Mouse (Mus musculus) midbrain, embryonic 11.5 days (tissue): ENCODE data around the gene Tpcn2. TPM values are rescaled to one million over a fixed set of nuclear protein-coding genes. Genes with fewer than 3 reads are reported as not detected.

ENCODE experiments used
- ATAC-seq: fragments of 200-750 bp; cut with Nextera tagmentation; 2 replicates; pipeline ENCODE4 v1.8.0; 2017; ENCODE audit warnings: moderate TSS enrichment, moderate library complexity; ENCODE audit not compliant: low FRiP score
- DNase-seq: peaks from one replicate; pipeline ENCODE4 v3.0.0; 2015; ENCODE audit warnings: low spot score; ENCODE audit errors: missing footprints
- H3K27ac ChIP-seq: fragments of 300-500 bp; sonication (generic); 2 replicates; pipeline ENCODE4 v1.5.1; 2014; ENCODE audit warnings: low read depth, low read length
- H3K27me3 ChIP-seq: fragments of 300-500 bp; sonication (generic); 2 replicates; pipeline ENCODE4 v1.6.1; 2014; ENCODE audit warnings: mild to moderate bottlenecking, low read length, moderate library complexity, mixed read lengths; ENCODE audit not compliant: control insufficient read depth, insufficient read depth
- H3K36me3 ChIP-seq: fragments of 300-500 bp; sonication (generic); 2 replicates; pipeline ENCODE4 v1.6.1; 2014; ENCODE audit warnings: mild to moderate bottlenecking, low read length, moderate library complexity, mixed read lengths; ENCODE audit not compliant: control insufficient read depth, insufficient read depth
- H3K4me1 ChIP-seq: fragments of 300-500 bp; sonication (generic); 2 replicates; pipeline ENCODE4 v1.6.1; 2014; ENCODE audit warnings: low read length; ENCODE audit not compliant: control insufficient read depth, insufficient read depth
- H3K4me2 ChIP-seq: fragments of 300-500 bp; sonication (generic); 2 replicates; pipeline ENCODE4 v1.6.1; 2014; ENCODE audit warnings: mild to moderate bottlenecking, moderate library complexity
- H3K4me3 ChIP-seq: fragments of 300-500 bp; sonication (generic); 2 replicates; pipeline ENCODE4 v1.5.1; 2014; ENCODE audit warnings: low read depth, low read length
- H3K9ac ChIP-seq: fragments of 300-500 bp; sonication (generic); 2 replicates; pipeline ENCODE4 v1.6.1; 2014; ENCODE audit warnings: low read length
- H3K9me3 ChIP-seq: fragments of 300-500 bp; sonication (generic); 2 replicates; pipeline ENCODE4 v1.6.1; 2016; ENCODE audit warnings: low read length; ENCODE audit not compliant: control insufficient read depth
- WGBS: fragments of 180-500 bp; shearing (Covaris S2); extraction: QIAGEN DNeasy Blood & Tissue Kit; methylation state at CpG from one replicate; pipeline ENCODE4 v1.1.7; 2014; 5-methylcytosine and 5-hydroxymethylcytosine counted together
- polyA plus RNA-seq: library from polyadenylated mRNA; unstranded; fragments of >200 nt; fragmentation: Nextera tagmentation; extraction: Ambion mirVana; gene quantifications from 2 replicates; pipeline ENCODE4 v1.2.1, GENCODE M21; 2014

The Tpcn2 gene
- polyA plus RNA-seq, 1 experiment from 2014 or later, result 1.9 TPM

DNA sequence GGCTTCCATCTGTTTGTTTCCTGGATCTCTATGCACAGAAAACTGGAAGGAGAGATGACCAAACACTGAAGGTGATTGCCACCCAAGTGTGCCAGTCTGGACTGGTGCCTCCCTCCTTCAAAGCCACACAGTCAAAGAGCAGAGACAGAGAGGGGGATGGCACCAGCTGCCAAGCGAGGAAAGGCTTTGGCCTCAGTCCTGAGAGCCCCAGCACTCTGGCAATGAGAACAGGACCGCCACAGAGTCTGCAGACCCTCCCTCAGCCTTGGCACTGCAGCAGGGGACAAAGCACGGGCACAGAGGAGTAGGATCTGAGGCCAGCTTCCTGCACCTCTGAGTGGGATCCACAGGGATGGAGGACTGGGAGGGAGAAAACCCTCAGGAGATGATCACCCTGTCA is 114.1 kb downstream of the Tpcn2 start:
- Histone ChIP-seq H3K4me1 (peaks cover 15% of the 10 kb centered on the region), H3K4me2 (no peak overlapping the region), H3K9ac (no peak overlapping the region), H3K36me3 (no peaks in the 10 kb centered on the region), H3K9me3 (no peaks in the 10 kb centered on the region), H3K4me3 (no peak overlapping the region), H3K27me3 (no peaks in the 10 kb centered on the region), H3K27ac (no peak overlapping the region)
- DNase-seq (no peak), ATAC-seq (no peak)
- 87% methylated on average over 3 of the region's 3 CpGs for WGBS

GRCm38 (mm10) chr7:145159283-145160240 is 124.2 kb downstream of the Tpcn2 start:
- Histone ChIP-seq H3K27me3 (no peaks in the 10 kb centered on the region), H3K27ac (peak overlapping the region; percentile 13; the same call in 1 of the 2 replicates), H3K4me2 (no peak overlapping the region), H3K4me1 (peaks cover 19% of the 10 kb centered on the region), H3K9me3 (no peaks in the 10 kb centered on the region), H3K36me3 (no peaks in the 10 kb centered on the region), H3K9ac (0 out of 2 replicates have a peak overlapping the region, but pooled peaks have one; percentile 0), H3K4me3 (no peak overlapping the region)
- DNase-seq (peak; percentile 89), ATAC-seq (peak; percentile 69)
- 16% methylated on average over 13 of the region's 13 CpGs for WGBS

GRCm38 (mm10) chr7:145155666-145156065 is 128.1 kb downstream of the Tpcn2 start:
- 82% methylated on average over 4 of the region's 4 CpGs for WGBS
- DNase-seq (no peak), ATAC-seq (no peak)
- Histone ChIP-seq H3K9ac (no peak overlapping the region), H3K9me3 (no peaks in the 10 kb centered on the region), H3K4me1 (peaks cover 18% of the 10 kb centered on the region), H3K27me3 (no peaks in the 10 kb centered on the region), H3K4me2 (no peak overlapping the region), H3K27ac (no peak overlapping the region), H3K36me3 (no peaks in the 10 kb centered on the region), H3K4me3 (no peak overlapping the region)

GRCm38 (mm10) chr7:145154066-145154465 is 129.7 kb downstream of the Tpcn2 start:
- Histone ChIP-seq H3K4me2 (no peak overlapping the region), H3K4me3 (no peak overlapping the region), H3K27me3 (no peaks in the 10 kb centered on the region), H3K9ac (no peak overlapping the region), H3K36me3 (no peaks in the 10 kb centered on the region), H3K27ac (no peak overlapping the region), H3K9me3 (no peaks in the 10 kb centered on the region), H3K4me1 (peaks cover 2% of the 10 kb centered on the region)
- no peak for DNase-seq
- no peak for ATAC-seq
- 70% methylated on average over 1 of the region's 1 CpGs for WGBS

- DNase-seq (no peak), ATAC-seq (no peak)
- Histone ChIP-seq H3K4me3 (no peak overlapping the region), H3K9me3 (no peaks in the 10 kb centered on the region), H3K4me1 (no peaks in the 10 kb centered on the region), H3K27ac (no peak overlapping the region), H3K9ac (no peak overlapping the region), H3K4me2 (no peak overlapping the region), H3K27me3 (no peaks in the 10 kb centered on the region), H3K36me3 (no peaks in the 10 kb centered on the region)
- WGBS, result 77% methylated on average over 3 of the region's 3 CpGs
These were observed 132.0 kb downstream of the Tpcn2 start for GRCm38 (mm10) chr7:145151845-145152244.

- 89% methylated on average over 4 of the region's 4 CpGs for WGBS
- no peaks in the 10 kb centered on the region for H3K36me3 ChIP-seq
- H3K9ac ChIP-seq, result no peak overlapping the region
- no peaks in the 10 kb centered on the region for H3K27me3 ChIP-seq
- no peak overlapping the region for H3K4me3 ChIP-seq
- H3K9me3 ChIP-seq, result no peaks in the 10 kb centered on the region
- H3K27ac ChIP-seq, result no peak overlapping the region
- H3K4me2 ChIP-seq, result no peak overlapping the region
- no peak for ATAC-seq
- DNase-seq, result no peak
- H3K4me1 ChIP-seq, result no peaks in the 10 kb centered on the region
These were observed 134.9 kb downstream of the Tpcn2 start for GRCm38 (mm10) chr7:145148902-145149301.

DNA sequence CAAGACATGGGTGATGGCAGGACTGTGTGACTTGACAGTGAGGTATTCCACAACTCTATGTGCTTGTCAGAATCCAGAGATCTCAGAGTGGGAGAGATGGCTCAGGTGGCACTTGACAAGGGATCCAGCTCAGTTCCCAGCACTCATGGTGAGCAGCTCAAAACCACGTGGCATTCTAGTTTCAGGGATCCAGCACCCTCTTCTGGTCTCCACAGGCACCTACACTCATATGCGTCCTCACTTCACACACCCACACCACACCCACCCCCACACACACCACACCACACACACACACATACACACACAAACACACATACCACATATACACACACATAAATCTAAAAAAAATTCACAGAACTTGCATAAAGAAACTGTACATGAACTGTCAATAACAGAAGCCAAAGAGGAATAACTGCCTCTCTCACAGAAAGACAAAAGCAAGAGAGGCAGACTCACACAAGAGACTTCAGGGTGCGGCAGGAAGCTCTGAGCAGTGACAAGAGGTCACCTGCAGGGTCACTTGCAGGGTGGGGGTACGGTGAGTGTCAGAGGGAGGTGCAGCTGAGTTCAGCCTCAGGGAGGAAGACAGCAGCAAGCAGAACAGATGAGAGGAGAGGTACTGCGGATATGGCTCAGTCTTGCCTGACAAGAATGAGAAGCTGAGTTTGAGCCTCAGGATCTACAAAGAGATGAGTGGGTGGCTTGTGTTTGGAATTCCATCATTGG is 135.7 kb downstream of the Tpcn2 start:
- Histone ChIP-seq H3K4me1 (no peaks in the 10 kb centered on the region), H3K4me2 (no peak overlapping the region), H3K27ac (no peak overlapping the region), H3K9me3 (no peaks in the 10 kb centered on the region), H3K36me3 (no peaks in the 10 kb centered on the region), H3K27me3 (no peaks in the 10 kb centered on the region), H3K9ac (no peak overlapping the region), H3K4me3 (no peak overlapping the region)
- no peak for DNase-seq
- 82% methylated on average over 5 of the region's 5 CpGs for WGBS
- no peak for ATAC-seq

DNA sequence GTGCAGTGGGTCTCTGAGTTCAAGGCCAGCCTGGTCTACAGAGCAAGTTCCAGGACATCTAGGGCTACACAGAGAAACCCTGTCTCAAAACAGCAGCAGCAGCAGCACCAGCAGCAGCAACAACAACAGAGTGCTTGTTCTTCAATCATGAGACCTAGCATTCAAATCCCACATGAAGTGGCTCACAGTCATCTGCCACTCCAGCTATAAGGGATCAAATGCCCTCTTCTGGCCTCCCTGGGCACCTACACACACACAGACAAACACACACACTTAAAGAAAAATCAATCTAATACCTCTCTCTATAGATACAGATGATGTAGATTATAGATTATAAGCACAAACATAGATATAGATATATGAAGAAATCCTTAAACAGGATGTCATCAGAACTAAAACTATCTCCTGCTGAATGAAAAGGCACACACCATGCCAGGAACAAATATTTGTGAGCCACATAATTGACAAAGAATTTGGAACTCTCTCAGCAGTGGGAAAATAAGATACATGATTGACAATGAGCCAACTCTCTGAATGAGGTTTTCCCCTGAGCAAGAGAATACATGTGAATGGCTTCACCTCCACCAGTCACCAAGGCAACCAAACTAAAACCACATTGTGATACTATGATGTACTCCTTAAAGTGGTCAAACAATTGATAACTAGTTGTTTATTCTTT is 137.4 kb downstream of the Tpcn2 start:
- ATAC-seq (no peak), DNase-seq (no peak)
- no peak overlapping the region for H3K4me3 ChIP-seq
- no peak overlapping the region for H3K27ac ChIP-seq
- no peak overlapping the region for H3K4me2 ChIP-seq
- no peaks in the 10 kb centered on the region for H3K4me1 ChIP-seq
- no peak overlapping the region for H3K9ac ChIP-seq
- H3K27me3 ChIP-seq, result no peaks in the 10 kb centered on the region
- H3K9me3 ChIP-seq, result no peaks in the 10 kb centered on the region
- H3K36me3 ChIP-seq, result no peaks in the 10 kb centered on the region
